Mouse (Mus musculus) ES-E14 (cell line): ENCODE data around the gene Zfp143.

Experiments used
- MAFK ChIP-seq: IDR thresholded peaks from 2 replicates; pipeline ENCODE4 v1.6.1; 2014; ENCODE audit warnings: mild to moderate bottlenecking, low read depth, low read length, inconsistent platforms; ENCODE audit not compliant: insufficient read depth
- ZC3H11A ChIP-seq: IDR thresholded peaks from 2 replicates; pipeline ENCODE4 v1.6.1; 2012; ENCODE audit warnings: low read depth, mild to moderate bottlenecking, inconsistent platforms, low read length, borderline replicate concordance
- ZNF384 ChIP-seq: IDR thresholded peaks from 2 replicates; pipeline ENCODE4 v1.6.1; 2012; ENCODE audit warnings: low read depth, low read length, inconsistent platforms

GRCm38 (mm10) chr7:110138538-110138937, 77.5 kb downstream of the Zfp143 start:
- TF ChIP-seq ZC3H11A (no peak), ZNF384 (no peak), MAFK (no peak)
